Mouse (Mus musculus): ENCODE data around the gene Olfr1348. TPM values are rescaled to one million over a fixed set of nuclear protein-coding genes. Genes with fewer than 3 reads are reported as not detected.

Olfr1348 gene
- polyA plus RNA-seq (2017; shearing (Covaris generic)): not detected

GRCm38 (mm10) chr7:6508648-6509047 lies at the start of gene Olfr1348:
TSS of gene Olfr1348 (minus strand) at chr7:6508748.

GRCm38 (mm10) chr7:6522850-6523249 lies 14.3 kb upstream of the Olfr1348 start, which contains the start of gene Olfr1349:
TSS of gene Olfr1349 (minus strand) at chr7:6522950.

GRCm38 (mm10) chr7:6499655-6500054 lies 8.9 kb downstream of the Olfr1348 start, which contains the start of gene Olfr1347:
TSS of gene Olfr1347 (minus strand) at chr7:6499755.

GRCm38 (mm10) chr7:6486841-6487240 lies 21.7 kb downstream of the Olfr1348 start, which contains the start of gene Olfr5:
TSS of gene Olfr5 (minus strand) at chr7:6486941.

GRCm38 (mm10) chr7:6466951-6467350 lies 41.6 kb downstream of the Olfr1348 start, which contains the start of gene Olfr1346:
TSS of gene Olfr1346 (plus strand) at chr7:6467101.

GRCm38 (mm10) chr7:6455868-6456267 lies 52.7 kb downstream of the Olfr1348 start, which contains the start of gene Olfr1336:
TSS of gene Olfr1336 (plus strand) at chr7:6456168.

Other genes starting within 250 kb of the Olfr1348 start
- gene Zfp667, start 222.2 kb downstream of the Olfr1348 start, polyA plus RNA-seq (2017; shearing (Covaris generic)): 7.2 TPM
- 1.9 TPM for gene Zfp583, start 177.5 kb downstream of the Olfr1348 start, polyA plus RNA-seq (2017; shearing (Covaris generic))
- 1.0 TPM for gene Gm3854, start 165.0 kb downstream of the Olfr1348 start, polyA plus RNA-seq (2017; shearing (Covaris generic))
- gene Zfp78, start 145.5 kb downstream of the Olfr1348 start, polyA plus RNA-seq (2017; shearing (Covaris generic)): 5.1 TPM
- 17.6 TPM for gene Zfp28, start 125.5 kb downstream of the Olfr1348 start, polyA plus RNA-seq (2017; shearing (Covaris generic))
- not detected for gene Smim17, start 110.0 kb downstream of the Olfr1348 start, polyA plus RNA-seq (2017; shearing (Covaris generic))
- gene Gm20715, start 98.5 kb downstream of the Olfr1348 start, polyA plus RNA-seq (2017; shearing (Covaris generic)): not detected
- not detected for gene Olfr1344, start 70.1 kb downstream of the Olfr1348 start, polyA plus RNA-seq (2017; shearing (Covaris generic))
- gene Olfr1336, start 52.6 kb downstream of the Olfr1348 start, polyA plus RNA-seq (2017; shearing (Covaris generic)): 0.04 TPM
- not detected for gene Olfr1346, start 41.6 kb downstream of the Olfr1348 start, polyA plus RNA-seq (2017; shearing (Covaris generic))
- not detected for gene Olfr5, start 21.8 kb downstream of the Olfr1348 start, polyA plus RNA-seq (2017; shearing (Covaris generic))
- not detected for gene Olfr1347, start 9.0 kb downstream of the Olfr1348 start, polyA plus RNA-seq (2017; shearing (Covaris generic))
- gene Olfr1349, start 14.2 kb upstream of the Olfr1348 start, polyA plus RNA-seq (2017; shearing (Covaris generic)): not detected
- gene Olfr1350, start 56.1 kb upstream of the Olfr1348 start, polyA plus RNA-seq (2017; shearing (Covaris generic)): not detected
- not detected for gene Zim1, start 187.7 kb upstream of the Olfr1348 start, polyA plus RNA-seq (2017; shearing (Covaris generic))
- gene Peg3, start 221.7 kb upstream of the Olfr1348 start, polyA plus RNA-seq (2017; shearing (Covaris generic)): not detected
- not detected for gene Usp29, start 221.8 kb upstream of the Olfr1348 start, polyA plus RNA-seq (2017; shearing (Covaris generic))

Data from activated CD4-positive, CD25-positive, alpha-beta regulatory T cell, adult 9 weeks (primary cell).